Mouse (Mus musculus) liver, embryonic 11.5 days (tissue): ENCODE measurements at regions not wholly inside any gene's neighbourhood (a gene's known extent, or its start where the extent isn't known, plus 50 kb on each side); places are given as distances from the start of the nearest gene placed in this dataset.

Source experiments
- ATAC-seq: fragments of 200-750 bp; cut with Nextera tagmentation; replicated peaks from 2 replicates; pipeline ENCODE4 v1.8.0; 2017; ENCODE audit warnings: moderate number of reproducible peaks, mild to moderate bottlenecking, moderate TSS enrichment, moderate library complexity; ENCODE audit not compliant: low FRiP score
- DNase-seq: peaks from one replicate; pipeline ENCODE4 v3.0.0-alpha.2; 2017; ENCODE audit warnings: low spot score
- H3K27ac ChIP-seq: fragments of 300-500 bp; sonication (generic); 2 replicates; pipeline ENCODE4 v1.5.1; 2014; ENCODE audit warnings: mild to moderate bottlenecking, low read depth, low read length, control low read depth
- H3K27me3 ChIP-seq: fragments of 300-500 bp; sonication (generic); replicated peaks from 2 replicates; pipeline ENCODE4 v1.6.1; 2014; ENCODE audit warnings: low read length, mixed read lengths; ENCODE audit not compliant: control insufficient read depth, insufficient read depth
- H3K36me3 ChIP-seq: fragments of 300-500 bp; sonication (generic); 2 replicates; pipeline ENCODE4 v1.6.1; 2014; ENCODE audit warnings: mild to moderate bottlenecking, low read length, moderate library complexity, mixed read lengths; ENCODE audit not compliant: control insufficient read depth, insufficient read depth
- H3K4me1 ChIP-seq: fragments of 300-500 bp; sonication (generic); replicated peaks from 2 replicates; pipeline ENCODE4 v1.6.1; 2014; ENCODE audit warnings: low read length, mixed read lengths; ENCODE audit not compliant: control insufficient read depth, insufficient read depth
- H3K4me2 ChIP-seq: fragments of 300-500 bp; sonication (generic); 2 replicates; pipeline ENCODE4 v1.6.1; 2014; ENCODE audit warnings: mild to moderate bottlenecking, control low read depth, moderate library complexity
- H3K4me3 ChIP-seq: fragments of 300-500 bp; sonication (generic); 2 replicates; pipeline ENCODE4 v1.5.1; 2014; ENCODE audit warnings: low read depth, low read length, control low read depth
- H3K9ac ChIP-seq: fragments of 300-500 bp; sonication (generic); 2 replicates; pipeline ENCODE4 v1.6.1; 2014; ENCODE audit warnings: low read depth, low read length, control low read depth
- H3K9me3 ChIP-seq: fragments of 300-500 bp; sonication (generic); 2 replicates; pipeline ENCODE4 v1.6.1; 2016; ENCODE audit warnings: low read length, inconsistent platforms, mixed read lengths; ENCODE audit not compliant: control insufficient read depth
- WGBS: fragments of 180-500 bp; shearing (Covaris S2); extraction: QIAGEN DNeasy Blood & Tissue Kit; methylation state at CpG from one replicate; pipeline ENCODE4 v1.1.7; 2014; 5-methylcytosine and 5-hydroxymethylcytosine counted together

- Histone ChIP-seq H3K36me3 (no peaks in the 10 kb centered on the region), H3K4me2 (no peak overlapping the region), H3K9me3 (no peaks in the 10 kb centered on the region), H3K27me3 (no peaks in the 10 kb centered on the region), H3K27ac (no peak overlapping the region), H3K4me1 (no peaks in the 10 kb centered on the region), H3K4me3 (no peak overlapping the region), H3K9ac (no peak overlapping the region)
- WGBS, result 73% methylated on average over 4 of the region's 4 CpGs
- ATAC-seq, result no peak
- no peak for DNase-seq
Observed at GRCm38 (mm10) chr16:74609564-74609963, 197.9 kb upstream of the Robo2 start.

- DNase-seq (no peak), ATAC-seq (no peak)
- Histone ChIP-seq H3K4me2 (no peak overlapping the region), H3K9me3 (no peaks in the 10 kb centered on the region), H3K4me3 (no peak overlapping the region), H3K36me3 (no peaks in the 10 kb centered on the region), H3K9ac (no peak overlapping the region), H3K27me3 (no peaks in the 10 kb centered on the region), H3K27ac (no peak overlapping the region), H3K4me1 (no peaks in the 10 kb centered on the region; the same call in 1 of the 2 replicates)
- WGBS, result 56% methylated on average over 1 of the region's 1 CpGs
Observed at GRCm38 (mm10) chr16:74598361-74598760, 186.7 kb upstream of the Robo2 start.

- H3K4me3 ChIP-seq, result no peak overlapping the region
- no peaks in the 10 kb centered on the region; the same call in 1 of the 2 replicates for H3K4me1 ChIP-seq
- H3K9me3 ChIP-seq, result no peaks in the 10 kb centered on the region
- DNase-seq (no peak), ATAC-seq (no peak)
- WGBS, result 64% methylated on average over 4 of the region's 4 CpGs
- no peaks in the 10 kb centered on the region for H3K27me3 ChIP-seq
- no peak overlapping the region for H3K27ac ChIP-seq
- H3K4me2 ChIP-seq, result no peak overlapping the region
- H3K9ac ChIP-seq, result no peak overlapping the region
- no peaks in the 10 kb centered on the region for H3K36me3 ChIP-seq
Observed at GRCm38 (mm10) chr16:74597735-74598340, 186.2 kb upstream of the Robo2 start.

GRCm38 (mm10) chr16:74591896-74592295 is 180.3 kb upstream of the Robo2 start:
- ATAC-seq (no peak), DNase-seq (no peak)
- Histone ChIP-seq H3K36me3 (no peaks in the 10 kb centered on the region), H3K4me3 (no peak overlapping the region), H3K9me3 (no peaks in the 10 kb centered on the region), H3K27me3 (no peaks in the 10 kb centered on the region), H3K27ac (no peak overlapping the region), H3K9ac (no peak overlapping the region), H3K4me2 (no peak overlapping the region), H3K4me1 (no peaks in the 10 kb centered on the region)
- 89% methylated on average over 4 of the region's 4 CpGs for WGBS

GRCm38 (mm10) chr16:74582645-74583423 is 171.2 kb upstream of the Robo2 start:
- no peak overlapping the region for H3K4me3 ChIP-seq
- DNase-seq (no peak), ATAC-seq (no peak)
- WGBS, result 84% methylated on average over 4 of the region's 4 CpGs
- no peak overlapping the region for H3K4me2 ChIP-seq
- H3K9ac ChIP-seq, result no peak overlapping the region
- H3K36me3 ChIP-seq, result no peaks in the 10 kb centered on the region
- no peak overlapping the region for H3K27ac ChIP-seq
- no peaks in the 10 kb centered on the region for H3K4me1 ChIP-seq
- H3K27me3 ChIP-seq, result no peaks in the 10 kb centered on the region
- H3K9me3 ChIP-seq, result no peaks in the 10 kb centered on the region

- no peak for ATAC-seq
- Histone ChIP-seq H3K9ac (no peak overlapping the region), H3K9me3 (no peaks in the 10 kb centered on the region), H3K27ac (no peak overlapping the region), H3K27me3 (no peaks in the 10 kb centered on the region), H3K4me2 (no peak overlapping the region), H3K36me3 (no peaks in the 10 kb centered on the region), H3K4me1 (no peaks in the 10 kb centered on the region), H3K4me3 (no peak overlapping the region)
- DNase-seq, result no peak
- WGBS, result 80% methylated on average over 5 of the region's 5 CpGs
Observed at GRCm38 (mm10) chr16:74548374-74548773, 136.7 kb upstream of the Robo2 start.

- no peaks in the 10 kb centered on the region for H3K27me3 ChIP-seq
- 51% methylated on average over 2 of the region's 2 CpGs for WGBS
Observed at GRCm38 (mm10) chr16:74530531-74530930, 118.9 kb upstream of the Robo2 start.

GRCm38 (mm10) chr16:74528245-74528644 is 116.6 kb upstream of the Robo2 start:
- no peaks in the 10 kb centered on the region for H3K9me3 ChIP-seq
- no peak overlapping the region for H3K4me3 ChIP-seq
- H3K27ac ChIP-seq, result no peak overlapping the region
- no peak overlapping the region for H3K4me2 ChIP-seq
- 34% methylated on average over 3 of the region's 3 CpGs for WGBS
- DNase-seq (no peak), ATAC-seq (no peak)
- H3K4me1 ChIP-seq, result no peaks in the 10 kb centered on the region
- no peaks in the 10 kb centered on the region for H3K36me3 ChIP-seq
- no peaks in the 10 kb centered on the region for H3K27me3 ChIP-seq
- no peak overlapping the region for H3K9ac ChIP-seq

More at GRCm38 (mm10) chr16:74530531-74530930, 118.9 kb upstream of the Robo2 start:
- H3K9me3 ChIP-seq, result no peaks in the 10 kb centered on the region
- H3K36me3 ChIP-seq, result no peaks in the 10 kb centered on the region
- DNase-seq, result no peak
- no peak overlapping the region for H3K4me3 ChIP-seq
- ATAC-seq, result no peak
- H3K4me1 ChIP-seq, result no peaks in the 10 kb centered on the region
- H3K27ac ChIP-seq, result no peak overlapping the region
- H3K9ac ChIP-seq, result no peak overlapping the region
- H3K4me2 ChIP-seq, result no peak overlapping the region

- Histone ChIP-seq H3K36me3 (no peaks in the 10 kb centered on the region), H3K4me3 (no peak overlapping the region), H3K4me1 (no peaks in the 10 kb centered on the region), H3K9me3 (no peaks in the 10 kb centered on the region), H3K27ac (no peak overlapping the region), H3K27me3 (no peaks in the 10 kb centered on the region), H3K4me2 (no peak overlapping the region), H3K9ac (no peak overlapping the region)
- DNase-seq (no peak), ATAC-seq (no peak)
- WGBS, result 46% methylated on average over 1 of the region's 1 CpGs
Observed at GRCm38 (mm10) chr16:74526521-74526920, 114.9 kb upstream of the Robo2 start.
